Mouse (Mus musculus): Measurements from ENCODE around the gene Smarca2.

GRCm38 (mm10) chr19:26748676-26749075 lies 143.8 kb downstream of the Smarca2 start:
- TF ChIP-seq CTCF (IDR thresholded peaks at IDR 0.05; ENCODE audit: low read depth), result no peak
- TF ChIP-seq EP300 (IDR thresholded peaks at IDR 0.05; ENCODE audit: low read depth), result no peak

Measured in liver, embryonic 14.5 days (tissue).